Mouse (Mus musculus) splenic B cell, adult 2 months (primary cell): ENCODE results near the gene Hmgxb4.

Experiments
- DNase-seq: peaks from one replicate; pipeline ENCODE4 v3.0.0-alpha.2; 2011; ENCODE audit warnings: low read depth, low spot score
- H3K27me3 ChIP-seq: 2 replicates; pipeline ENCODE4 v1.6.1; 2012; ENCODE audit warnings: mild to moderate bottlenecking, low read length, moderate library complexity, mixed read lengths; ENCODE audit not compliant: control insufficient read depth, poor library complexity, insufficient read depth, severe bottlenecking
- H3K36me3 ChIP-seq: 2 replicates; pipeline ENCODE4 v1.6.1; 2012; ENCODE audit warnings: mild to moderate bottlenecking, low read length, moderate library complexity, mixed read lengths; ENCODE audit not compliant: control insufficient read depth, poor library complexity, insufficient read depth, severe bottlenecking

Gene Hmgxb4

GRCm38 (mm10) chr8:75034285-75034684 lies 41.1 kb downstream of the Hmgxb4 start:
- H3K27me3 ChIP-seq: no peaks in the 10 kb centered on the region
- no peak for DNase-seq
- no peaks in the 10 kb centered on the region for H3K36me3 ChIP-seq

GRCm38 (mm10) chr8:75035640-75036039 lies 42.5 kb downstream of the Hmgxb4 start:
- no peak for DNase-seq
- Histone ChIP-seq H3K36me3 (no peaks in the 10 kb centered on the region), H3K27me3 (no peaks in the 10 kb centered on the region)

GRCm38 (mm10) chr8:75038497-75038896 lies 45.3 kb downstream of the Hmgxb4 start:
- DNase-seq: no peak
- no peaks in the 10 kb centered on the region for H3K36me3 ChIP-seq
- H3K27me3 ChIP-seq: no peaks in the 10 kb centered on the region

GRCm38 (mm10) chr8:75039754-75040153 lies 46.6 kb downstream of the Hmgxb4 start:
- Histone ChIP-seq H3K36me3 (no peaks in the 10 kb centered on the region), H3K27me3 (no peaks in the 10 kb centered on the region)
- DNase-seq: no peak

- no peaks in the 10 kb centered on the region for H3K27me3 ChIP-seq
- no peak for DNase-seq
Observed at GRCm38 (mm10) chr8:75042171-75042570, 49.0 kb downstream of the Hmgxb4 start.

GRCm38 (mm10) chr8:75042974-75043373 lies 49.8 kb downstream of the Hmgxb4 start:
- Histone ChIP-seq H3K27me3 (no peaks in the 10 kb centered on the region), H3K36me3 (no peaks in the 10 kb centered on the region)
- DNase-seq: no peak

More at GRCm38 (mm10) chr8:75042171-75042570, 49.0 kb downstream of the Hmgxb4 start:
- H3K36me3 ChIP-seq: no peaks in the 10 kb centered on the region

- Histone ChIP-seq H3K36me3 (no peaks in the 10 kb centered on the region), H3K27me3 (no peaks in the 10 kb centered on the region)
- no peak for DNase-seq
Observed at GRCm38 (mm10) chr8:75046303-75046702, 53.1 kb downstream of the Hmgxb4 start.

GRCm38 (mm10) chr8:75047784-75048183 lies 54.6 kb downstream of the Hmgxb4 start:
- Histone ChIP-seq H3K36me3 (no peaks in the 10 kb centered on the region), H3K27me3 (no peaks in the 10 kb centered on the region)
- DNase-seq: no peak

- Histone ChIP-seq H3K27me3 (no peaks in the 10 kb centered on the region), H3K36me3 (no peaks in the 10 kb centered on the region; the same call in 1 of the 2 replicates)
- DNase-seq: no peak
Observed at GRCm38 (mm10) chr8:75053342-75053741, 60.2 kb downstream of the Hmgxb4 start.

GRCm38 (mm10) chr8:75055673-75056072 lies 62.5 kb downstream of the Hmgxb4 start:
- no peak for DNase-seq
- peaks cover 1% of the 10 kb centered on the region; the same call in 1 of the 2 replicates for H3K36me3 ChIP-seq

GRCm38 (mm10) chr8:75060022-75060421 lies 66.9 kb downstream of the Hmgxb4 start:
- H3K27me3 ChIP-seq: no peaks in the 10 kb centered on the region
- peaks cover 1% of the 10 kb centered on the region; the same call in 1 of the 2 replicates for H3K36me3 ChIP-seq
- DNase-seq: no peak

More at GRCm38 (mm10) chr8:75055673-75056072, 62.5 kb downstream of the Hmgxb4 start:
- no peaks in the 10 kb centered on the region for H3K27me3 ChIP-seq

- H3K36me3 ChIP-seq: peaks cover 1% of the 10 kb centered on the region; the same call in 1 of the 2 replicates
- H3K27me3 ChIP-seq: no peaks in the 10 kb centered on the region
- DNase-seq: no peak
Observed at GRCm38 (mm10) chr8:75060815-75061214, 67.7 kb downstream of the Hmgxb4 start.

- DNase-seq: no peak
- Histone ChIP-seq H3K27me3 (no peaks in the 10 kb centered on the region), H3K36me3 (peaks cover 3% of the 10 kb centered on the region; the same call in 1 of the 2 replicates)
Observed at GRCm38 (mm10) chr8:75063290-75063689, 70.1 kb downstream of the Hmgxb4 start.

GRCm38 (mm10) chr8:75064790-75065189 lies 71.6 kb downstream of the Hmgxb4 start:
- H3K36me3 ChIP-seq: peaks cover 1% of the 10 kb centered on the region; the same call in 1 of the 2 replicates
- no peak for DNase-seq

GRCm38 (mm10) chr8:75067287-75067686 lies 74.1 kb downstream of the Hmgxb4 start:
- DNase-seq: no peak
- H3K27me3 ChIP-seq: no peaks in the 10 kb centered on the region
- peaks cover 1% of the 10 kb centered on the region; the same call in 1 of the 2 replicates for H3K36me3 ChIP-seq

More at GRCm38 (mm10) chr8:75064790-75065189, 71.6 kb downstream of the Hmgxb4 start:
- no peaks in the 10 kb centered on the region for H3K27me3 ChIP-seq

GRCm38 (mm10) chr8:75070297-75070696 lies 77.1 kb downstream of the Hmgxb4 start:
- no peak for DNase-seq
- no peaks in the 10 kb centered on the region for H3K27me3 ChIP-seq
- H3K36me3 ChIP-seq: peaks cover 1% of the 10 kb centered on the region; the same call in 1 of the 2 replicates
